Mouse (Mus musculus): ENCODE results near the gene Pdlim4.
"Not testable (repeated sequence)": the region's sequence is repeated elsewhere in the genome, so short reads cannot be mapped to it uniquely, and the experiment has no call there.

The Pdlim4 gene

GRCm38 (mm10) chr11:54062753-54063471, 5.9 kb downstream of the Pdlim4 start:
- DNase-seq (ENCODE audit: low read depth, low spot score) = peak; percentile 54

DNA sequence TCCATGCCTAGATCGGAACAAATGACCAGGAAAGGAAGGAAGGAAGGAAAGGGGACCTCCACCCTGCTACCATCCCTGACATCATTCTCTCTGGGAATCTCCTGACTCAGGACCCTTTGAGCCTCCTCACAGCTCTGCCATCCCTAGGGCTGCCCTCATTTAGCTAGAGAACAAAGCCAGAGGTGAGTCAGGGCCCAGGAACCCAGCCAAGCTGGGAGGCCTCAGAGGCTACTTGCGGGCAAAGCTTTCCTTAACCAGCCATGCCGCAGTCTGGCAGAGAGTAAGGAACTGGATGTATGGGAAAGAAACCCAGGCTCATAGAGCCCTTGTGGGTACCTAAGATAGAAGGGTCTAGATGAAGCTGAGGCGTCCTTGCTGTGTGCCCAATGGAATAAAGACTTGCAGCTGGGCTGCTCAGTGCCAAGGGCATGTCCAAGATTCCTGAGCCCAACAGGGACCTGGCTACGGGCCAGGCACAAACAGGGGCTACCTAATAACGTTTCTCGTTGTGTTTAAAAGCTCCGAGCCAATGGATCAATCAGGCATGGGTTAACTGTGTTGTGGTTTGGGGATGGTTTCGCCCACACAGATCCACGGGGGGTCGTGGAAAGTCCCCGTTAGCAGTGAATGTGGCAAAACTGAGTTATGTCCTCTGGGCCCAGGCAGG, 6.6 kb downstream of the Pdlim4 start:
- no peak for DNase-seq (ENCODE audit: low read depth, low spot score)

DNA sequence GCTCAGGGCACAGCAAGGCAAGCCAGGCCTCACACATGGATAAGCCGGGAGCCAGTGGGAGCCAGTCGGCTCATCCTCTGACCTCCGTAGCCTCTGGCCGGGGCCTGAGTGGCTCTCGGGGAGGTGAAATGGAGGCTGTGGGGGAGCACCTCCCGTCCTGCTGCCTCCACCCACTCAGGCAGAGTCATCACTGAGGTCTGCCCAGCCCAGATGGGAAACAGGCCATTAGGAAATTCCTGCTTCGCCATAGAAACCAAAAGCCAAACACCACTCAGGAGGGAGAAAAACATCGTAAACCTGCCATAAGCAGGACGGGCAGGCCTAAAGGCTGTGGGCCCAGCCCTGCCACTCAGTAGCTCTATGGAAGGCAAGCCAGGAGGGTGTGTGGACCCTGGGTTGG, 8.5 kb downstream of the Pdlim4 start:
- DNase-seq (ENCODE audit: low read depth, low spot score) = no peak

DNA sequence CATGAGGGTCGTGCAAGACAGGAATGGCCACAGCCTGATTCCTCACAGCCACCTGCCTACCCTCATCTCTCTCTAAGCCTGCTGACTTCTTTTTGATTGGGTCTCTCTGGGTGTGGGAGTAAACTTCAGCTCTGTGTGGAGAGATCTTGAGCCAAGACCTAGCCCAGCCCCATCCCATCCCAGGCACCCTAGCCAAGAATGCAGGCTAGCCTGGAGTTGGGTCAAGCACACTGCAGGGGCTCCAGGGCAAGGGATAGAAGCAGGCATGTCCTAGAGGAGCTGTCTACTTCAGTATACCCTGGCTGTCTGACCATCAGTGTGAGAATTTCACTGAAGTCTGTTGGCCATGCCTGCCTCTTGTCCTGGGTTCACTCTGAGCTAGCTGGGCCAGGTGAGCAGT, 9.3 kb downstream of the Pdlim4 start:
- no peak for DNase-seq (ENCODE audit: low read depth, low spot score)

- DNase-seq (ENCODE audit: low read depth, low spot score) = no peak
These were observed 10.2 kb downstream of the Pdlim4 start for GRCm38 (mm10) chr11:54058643-54059042.

GRCm38 (mm10) chr11:54058056-54058617, 10.7 kb downstream of the Pdlim4 start:
- DNase-seq (ENCODE audit: low read depth, low spot score) = no peak

GRCm38 (mm10) chr11:54057428-54057827, 11.4 kb downstream of the Pdlim4 start:
- no peak for DNase-seq (ENCODE audit: low read depth, low spot score)

GRCm38 (mm10) chr11:54056132-54056531, 12.7 kb downstream of the Pdlim4 start:
- DNase-seq (ENCODE audit: low read depth, low spot score) = no peak

- DNase-seq (ENCODE audit: low read depth, low spot score) = peak; percentile 66
These were observed 14.6 kb downstream of the Pdlim4 start for GRCm38 (mm10) chr11:54054257-54054656.

- no peak for DNase-seq (ENCODE audit: low read depth, low spot score)
These were observed 15.7 kb downstream of the Pdlim4 start for GRCm38 (mm10) chr11:54053090-54053489.

GRCm38 (mm10) chr11:54052128-54052527, 16.7 kb downstream of the Pdlim4 start:
- DNase-seq (ENCODE audit: low read depth, low spot score) = no peak

DNA sequence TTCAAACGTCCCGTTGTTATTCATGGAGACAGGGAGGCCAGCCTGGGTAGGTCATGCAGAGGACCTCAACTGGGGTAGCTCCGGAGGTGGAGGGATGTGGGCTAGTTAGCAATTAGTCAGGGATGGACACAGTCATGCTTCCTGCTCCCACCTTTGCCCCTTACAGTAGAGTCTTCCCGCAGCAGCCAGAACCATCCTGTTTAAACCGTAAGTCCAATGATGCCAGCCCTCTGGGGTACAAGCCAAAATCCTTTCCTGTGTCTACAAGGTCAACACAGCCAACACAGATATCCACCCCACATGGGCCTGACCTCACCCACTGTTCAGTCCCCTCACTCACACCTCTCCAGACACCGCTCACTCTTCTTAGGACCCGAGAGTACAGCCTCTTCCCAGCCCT, 17.7 kb downstream of the Pdlim4 start:
- no peak for DNase-seq (ENCODE audit: low read depth, low spot score)

DNA sequence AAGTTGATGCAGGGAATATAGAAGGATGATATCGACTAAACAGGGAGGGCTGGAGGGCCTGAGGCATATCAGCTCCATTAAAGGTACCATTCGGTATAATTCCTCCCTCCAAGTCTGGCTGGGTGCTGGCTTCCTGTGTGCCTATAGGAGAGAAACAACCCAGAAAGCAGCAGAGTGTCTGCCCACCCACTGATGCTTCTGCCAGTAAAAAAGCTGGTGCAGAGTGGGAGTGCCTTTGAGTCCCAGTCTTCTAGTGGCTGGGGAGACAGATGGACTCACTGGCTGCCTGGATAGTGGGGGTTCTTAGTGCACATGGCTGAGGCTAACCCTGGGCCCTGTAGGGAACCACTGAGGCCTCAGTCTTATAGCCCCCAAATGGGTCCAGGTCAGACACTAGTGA, 18.6 kb downstream of the Pdlim4 start:
- no peak for DNase-seq (ENCODE audit: low read depth, low spot score)

DNA sequence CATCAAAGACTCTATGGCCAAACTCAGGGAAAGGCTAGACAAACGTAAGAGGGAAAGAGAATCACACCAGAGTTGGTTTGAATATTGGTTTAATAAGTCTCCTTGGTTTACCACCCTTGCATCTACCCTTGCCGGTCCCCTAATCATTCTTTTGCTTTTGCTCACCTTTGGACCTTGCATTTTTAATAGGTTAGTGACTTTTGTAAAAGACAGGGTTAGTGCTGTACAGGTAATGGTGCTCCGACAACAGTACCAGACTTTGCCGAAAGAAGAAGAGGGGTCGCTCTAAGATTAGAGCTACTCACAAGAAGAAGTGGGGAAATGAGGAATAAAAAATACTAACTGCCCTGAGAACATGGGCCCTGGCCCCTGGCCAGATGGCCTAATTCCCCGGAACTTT, 28.1 kb downstream of the Pdlim4 start:
- no peak for DNase-seq (ENCODE audit: low read depth, low spot score)

DNA sequence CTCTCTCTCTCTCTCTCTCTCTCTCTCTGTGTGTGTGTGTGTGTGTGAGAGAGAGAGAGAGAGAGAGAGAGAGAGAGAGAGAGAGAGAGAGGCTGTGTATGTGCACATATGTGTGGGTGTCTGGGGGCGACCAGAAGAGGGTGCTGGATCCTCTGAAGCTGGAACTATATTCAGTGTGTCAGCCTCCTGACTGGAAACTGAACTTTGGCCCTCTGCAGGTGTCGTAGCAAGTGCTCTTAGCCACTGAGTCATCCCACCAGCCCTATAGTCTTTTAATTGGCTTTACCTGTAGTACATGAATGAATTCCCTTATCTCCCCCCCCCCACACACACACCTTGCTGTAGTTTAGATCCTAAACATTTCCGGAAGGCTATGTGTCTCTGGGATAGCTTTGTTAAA, 35.9 kb downstream of the Pdlim4 start:
- not testable (repeated sequence) for DNase-seq (ENCODE audit: low read depth, low spot score)

GRCm38 (mm10) chr11:54028997-54029396, 39.8 kb downstream of the Pdlim4 start:
- no peak for DNase-seq (ENCODE audit: low read depth, low spot score)

DNA sequence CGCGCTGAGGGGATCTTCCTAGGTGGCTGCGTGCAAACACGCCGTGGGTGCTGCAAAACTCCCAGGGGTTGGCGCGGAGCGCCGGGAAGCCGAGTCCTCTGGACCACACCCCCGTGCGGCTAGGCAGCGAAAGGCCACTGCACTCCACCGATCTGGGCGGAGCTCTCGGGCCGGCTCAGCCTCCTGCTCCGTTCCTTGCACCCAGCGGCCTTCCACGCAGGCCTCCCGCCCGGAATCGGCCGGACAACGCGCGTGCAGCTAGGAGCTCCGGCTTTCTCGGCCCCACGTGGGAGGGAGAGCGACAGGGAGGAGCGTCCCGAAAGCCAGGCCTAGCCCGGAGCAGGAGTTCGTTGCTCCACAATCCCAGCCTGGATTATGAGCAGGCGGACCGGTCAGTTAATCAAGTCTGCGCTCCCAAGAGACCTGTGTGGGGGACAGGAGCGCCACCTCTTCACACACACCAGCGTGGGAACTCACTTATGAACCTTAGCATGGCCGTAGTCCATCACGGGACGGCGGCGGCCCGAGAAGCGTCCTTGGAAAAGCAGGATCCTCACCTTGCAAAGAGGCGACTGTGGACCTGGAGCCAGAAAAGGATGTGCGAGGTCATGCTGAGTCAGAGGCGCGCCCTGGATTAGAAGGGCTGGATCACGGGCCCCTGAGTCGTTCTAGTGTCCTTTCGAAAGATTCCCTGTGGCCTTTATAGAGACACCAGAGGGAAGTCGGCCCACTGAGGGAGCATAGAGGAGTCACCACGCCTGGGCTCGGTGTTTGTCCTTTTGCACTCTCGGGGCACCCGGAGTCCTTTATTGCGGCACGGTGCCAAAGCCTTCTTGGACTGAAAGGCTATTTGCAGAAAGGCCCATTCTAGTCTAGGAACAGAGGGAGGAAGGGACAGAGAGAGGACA, 40.5 kb downstream of the Pdlim4 start, which contains the start of gene Slc22a4:
Slc22a4 (minus strand) TSS at position 47 of the 908 bp plus-strand sequence.
- peak; percentile 31 for DNase-seq (ENCODE audit: low read depth, low spot score)

DNA sequence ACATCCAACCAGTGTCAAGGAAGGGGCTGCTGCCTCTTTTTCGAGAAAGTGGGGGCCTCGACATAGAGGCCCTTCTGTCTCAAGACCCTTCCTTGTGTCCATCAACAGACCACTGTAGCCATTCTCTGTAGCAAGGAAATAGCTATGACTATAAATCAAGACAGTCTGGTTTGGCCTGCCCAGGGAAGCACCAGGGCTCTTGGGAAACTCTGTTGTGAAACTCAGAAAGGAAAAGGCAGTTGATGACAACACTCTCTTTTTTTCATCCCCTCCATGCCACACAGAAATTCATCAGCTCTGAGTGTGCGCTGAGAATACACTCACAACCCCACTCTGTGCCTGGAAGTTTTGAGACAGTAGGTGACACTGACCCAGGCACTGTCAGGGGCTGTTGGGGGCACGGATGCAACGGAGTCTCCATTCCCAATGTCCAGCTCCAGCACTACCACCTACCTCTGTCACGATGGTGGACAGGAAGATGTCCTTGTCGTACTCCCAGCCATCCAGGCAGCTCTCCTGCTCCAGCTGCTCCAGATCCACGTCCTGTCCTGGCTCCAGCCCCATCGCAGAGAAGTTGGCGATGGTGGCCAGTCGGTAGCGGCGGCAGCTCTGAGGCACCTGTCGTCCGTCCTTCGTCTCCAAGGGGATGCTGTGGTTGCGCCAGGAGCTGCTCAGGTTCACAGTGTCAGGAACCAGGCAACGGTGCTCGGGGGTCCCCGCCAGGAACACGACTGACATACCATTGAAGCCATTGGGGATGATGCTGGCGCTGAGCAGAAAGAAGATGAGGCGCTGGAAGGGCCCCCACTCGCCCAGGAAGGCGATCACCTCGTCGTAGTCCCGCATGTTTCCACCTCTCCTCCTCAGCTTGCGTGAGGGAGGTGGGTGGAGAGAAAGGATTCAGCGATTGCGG, 41.4 kb downstream of the Pdlim4 start:
- no peak for DNase-seq (ENCODE audit: low read depth, low spot score)

- no peak for DNase-seq (ENCODE audit: low read depth, low spot score)
These were observed 42.2 kb downstream of the Pdlim4 start for GRCm38 (mm10) chr11:54026491-54027041.

GRCm38 (mm10) chr11:54021396-54022093, 47.3 kb downstream of the Pdlim4 start:
- DNase-seq (ENCODE audit: low read depth, low spot score) = no peak
